Mouse (Mus musculus): ENCODE measurements around the gene Nop16. TPM values are rescaled to one million over a fixed set of nuclear protein-coding genes. Genes with fewer than 3 reads are reported as not detected.

The Nop16 gene
- polyA plus RNA-seq, 1 experiment from 2014 or later, result 91.5 TPM

GRCm38 (mm10) chr13:54570736-54571135, 19.2 kb downstream of the Nop16 start:
- no peaks in the 10 kb centered on the region for H3K9me3 ChIP-seq
- 78% methylated on average over 4 of the region's 4 CpGs for WGBS
- ATAC-seq (ENCODE audit: low FRiP score, low read depth), result no peak

GRCm38 (mm10) chr13:54569282-54569681, 20.6 kb downstream of the Nop16 start:
- Histone ChIP-seq H3K27ac (no peak overlapping the region), H3K9me3 (no peaks in the 10 kb centered on the region), H3K36me3 (no peaks in the 10 kb centered on the region), H3K4me1 (peaks cover 3% of the 10 kb centered on the region), H3K4me2 (replicated peaks) (no peak overlapping the region), H3K27me3 (peaks cover 4% of the 10 kb centered on the region; the same call in 1 of the 2 replicates), H3K4me3 (no peak overlapping the region), H3K9ac (no peak overlapping the region)
- WGBS, result 61% methylated on average over 1 of the region's 1 CpGs
- no peak for ATAC-seq (ENCODE audit: low FRiP score, low read depth)

More at GRCm38 (mm10) chr13:54570736-54571135, 19.2 kb downstream of the Nop16 start:
- Histone ChIP-seq H3K27me3 (peaks cover 4% of the 10 kb centered on the region; the same call in 1 of the 2 replicates), H3K4me1 (peaks cover 6% of the 10 kb centered on the region), H3K36me3 (no peaks in the 10 kb centered on the region), H3K4me3 (no peak overlapping the region), H3K27ac (no peak overlapping the region), H3K4me2 (replicated peaks) (no peak overlapping the region), H3K9ac (no peak overlapping the region)

DNA sequence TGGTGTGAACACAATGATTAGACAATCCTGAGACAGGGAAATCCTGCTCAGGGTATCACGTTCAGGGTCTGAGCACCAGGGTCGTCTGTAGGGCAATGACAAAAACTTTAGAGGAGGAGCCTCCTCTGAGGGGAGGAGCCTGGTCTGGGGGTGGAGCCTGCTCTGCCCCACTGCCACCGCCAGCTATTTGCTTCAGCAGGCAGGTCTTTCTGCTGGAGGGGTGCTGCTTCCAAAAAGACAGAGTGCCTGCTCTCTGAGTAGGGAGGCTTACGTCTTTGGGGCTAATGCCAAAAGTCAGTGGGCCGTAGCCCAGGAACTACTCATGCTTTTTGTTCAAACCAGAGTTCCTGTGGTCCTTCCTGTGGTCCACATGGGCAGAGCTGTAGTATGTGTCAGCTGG, 21.5 kb downstream of the Nop16 start:
- no peak overlapping the region for H3K27ac ChIP-seq
- no peak overlapping the region for H3K4me2 ChIP-seq (replicated peaks)
- peaks cover 10% of the 10 kb centered on the region for H3K4me1 ChIP-seq
- no peaks in the 10 kb centered on the region for H3K9me3 ChIP-seq
- no peak overlapping the region for H3K9ac ChIP-seq
- WGBS, result 42% methylated on average over 5 of the region's 5 CpGs
- H3K4me3 ChIP-seq, result no peak overlapping the region
- no peaks in the 10 kb centered on the region for H3K27me3 ChIP-seq
- H3K36me3 ChIP-seq, result 0 out of 2 replicates have a peak, but pooled peaks cover 2% of the 10 kb centered on the region
- ATAC-seq (ENCODE audit: low FRiP score, low read depth), result no peak

DNA sequence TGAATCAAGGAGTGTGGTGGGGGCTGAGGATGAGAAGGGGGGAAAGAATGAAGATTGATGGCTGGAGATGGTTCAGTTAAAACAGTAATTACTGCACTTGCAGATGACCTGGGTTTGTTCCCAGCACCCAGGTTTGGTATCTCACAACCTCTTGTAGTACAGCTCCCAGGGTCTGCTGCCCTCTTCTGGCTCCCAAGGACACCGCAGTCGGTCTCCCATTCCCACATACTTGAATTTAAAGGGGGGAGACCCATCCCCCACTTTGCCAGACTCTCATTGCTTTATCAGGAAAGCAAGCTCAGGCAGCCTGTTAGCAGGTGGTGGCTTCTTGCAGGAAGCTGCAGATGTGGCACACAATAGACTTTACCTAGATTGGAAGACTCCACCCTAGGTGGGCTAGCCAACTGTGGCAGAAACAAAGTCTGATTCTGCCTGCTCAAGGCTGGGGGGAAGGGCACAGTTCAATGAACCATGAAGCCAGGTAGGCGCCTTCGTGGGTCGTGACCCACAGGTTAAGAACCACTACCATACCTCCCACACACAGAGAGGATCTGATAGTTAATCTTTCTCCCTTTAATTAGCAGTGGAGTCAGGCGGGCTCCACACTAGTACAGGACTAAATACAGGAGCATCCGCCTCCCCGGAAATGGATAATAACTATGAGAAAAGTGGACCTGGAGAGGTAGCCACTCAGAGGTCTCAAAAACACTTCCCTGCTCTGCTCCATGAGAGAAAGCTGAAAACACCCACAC, 24.1 kb downstream of the Nop16 start:
- peak; percentile 54; the same call in 1 of the 2 replicates for ATAC-seq (ENCODE audit: low FRiP score, low read depth)

DNA sequence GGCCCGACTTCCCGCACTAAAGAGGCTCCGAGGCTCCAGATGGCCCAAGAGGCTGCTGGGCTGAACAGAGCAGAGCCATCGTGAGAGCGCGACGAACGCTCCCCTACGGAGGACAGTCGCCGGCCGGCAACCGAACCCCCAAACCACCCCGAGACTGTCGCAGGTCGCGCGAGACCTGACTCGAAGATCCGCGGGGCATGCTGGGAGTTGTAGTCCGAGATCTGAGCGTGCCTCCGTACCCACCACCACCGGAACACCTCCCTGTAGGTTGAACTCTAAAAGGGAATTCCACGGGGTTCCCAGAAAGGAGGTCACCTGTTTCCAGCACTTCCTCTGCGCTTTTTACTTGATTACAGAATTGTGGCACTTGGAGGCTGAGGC, 24.7 kb downstream of the Nop16 start, which contains the start of gene 4833439L19Rik:
4833439L19Rik (minus strand) TSS at position 235 of the 381 bp plus-strand sequence.
- H3K9me3 ChIP-seq, result no peaks in the 10 kb centered on the region
- peak; percentile 97 for ATAC-seq (ENCODE audit: low FRiP score, low read depth)
- peak within 1 kb of the TSS; percentile 91 for H3K9ac ChIP-seq
- H3K4me2 ChIP-seq (replicated peaks), result peak within 1 kb of the TSS; percentile 93
- H3K27me3 ChIP-seq, result no peaks in the 10 kb centered on the region
- H3K4me3 ChIP-seq, result peak within 1 kb of the TSS; percentile 77
- 0% methylated on average over 27 of the region's 27 CpGs for WGBS
- H3K4me1 ChIP-seq, result peaks cover 12% of the 10 kb centered on the region
- H3K36me3 ChIP-seq, result peaks cover 32% of the 10 kb centered on the region
- peak within 1 kb of the TSS; percentile 65 for H3K27ac ChIP-seq

More for the DNA sequence above, 24.1 kb downstream of the Nop16 start:
- peak overlapping the region; percentile 77 for H3K4me3 ChIP-seq
- no peaks in the 10 kb centered on the region for H3K9me3 ChIP-seq
- peaks cover 27% of the 10 kb centered on the region for H3K36me3 ChIP-seq
- H3K27me3 ChIP-seq, result no peaks in the 10 kb centered on the region
- WGBS, result 47% methylated on average over 8 of the region's 8 CpGs
- no peak overlapping the region for H3K27ac ChIP-seq
- peak overlapping the region; percentile 93 for H3K4me2 ChIP-seq (replicated peaks)
- peak overlapping the region; percentile 15; the same call in 1 of the 2 replicates for H3K9ac ChIP-seq
- H3K4me1 ChIP-seq, result peaks cover 12% of the 10 kb centered on the region

DNA sequence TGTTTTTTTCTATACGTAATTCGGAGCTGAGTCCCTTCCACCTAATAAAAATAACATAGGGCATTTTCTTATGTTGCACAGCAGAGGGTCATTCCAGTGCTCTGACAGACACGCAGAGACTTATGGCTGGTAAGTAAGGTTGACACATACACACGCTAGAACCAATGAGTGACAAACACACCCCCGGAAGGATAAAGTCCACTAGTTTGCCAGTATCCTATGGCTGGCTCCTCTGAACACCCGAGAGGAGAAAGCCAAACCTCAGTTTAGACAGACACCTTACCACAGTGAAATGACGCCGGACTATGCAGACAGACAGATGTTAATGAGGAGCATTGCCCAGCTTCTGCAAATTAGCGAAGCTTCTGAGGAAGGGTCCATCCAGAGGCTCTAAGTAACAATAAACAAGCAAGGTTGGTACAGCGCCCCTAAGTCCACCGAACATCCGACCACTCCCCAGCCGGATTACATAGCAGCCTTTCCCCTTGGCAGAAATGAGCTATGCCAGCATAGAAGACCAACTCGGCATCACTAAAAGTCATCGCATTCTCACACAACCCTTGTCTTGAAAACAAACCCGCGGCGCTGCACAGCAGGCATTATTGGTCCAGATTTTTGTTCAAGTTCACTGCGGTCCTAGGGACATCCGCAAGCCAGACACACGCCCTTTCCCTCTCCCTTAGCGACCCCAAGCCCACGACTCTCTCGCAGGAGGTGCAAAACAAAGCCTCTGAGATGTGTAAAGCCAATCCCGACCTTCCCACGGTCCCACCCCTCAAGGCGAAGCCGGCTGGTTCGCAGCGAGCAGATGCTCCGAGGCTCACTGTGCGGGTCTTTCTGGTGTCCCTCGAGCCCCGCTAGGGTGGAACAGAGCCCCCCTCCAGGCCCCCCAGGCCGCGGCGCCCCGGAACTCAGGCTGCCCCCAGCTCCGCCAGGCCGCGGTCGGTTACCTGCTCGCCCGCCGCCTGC, 25.4 kb downstream of the Nop16 start:
- peak; percentile 60 for ATAC-seq (ENCODE audit: low FRiP score, low read depth)
- Histone ChIP-seq H3K9me3 (no peaks in the 10 kb centered on the region), H3K9ac (peak overlapping the region; percentile 91), H3K4me3 (peak overlapping the region; percentile 77), H3K4me1 (peaks cover 12% of the 10 kb centered on the region), H3K27me3 (no peaks in the 10 kb centered on the region), H3K27ac (peak overlapping the region; percentile 65), H3K36me3 (peaks cover 39% of the 10 kb centered on the region), H3K4me2 (replicated peaks) (peak overlapping the region; percentile 93)
- 10% methylated on average over 45 of the region's 45 CpGs for WGBS

GRCm38 (mm10) chr13:54562562-54562961, 27.3 kb downstream of the Nop16 start:
- 81% methylated on average over 7 of the region's 7 CpGs for WGBS
- Histone ChIP-seq H3K27me3 (no peaks in the 10 kb centered on the region), H3K4me3 (no peak overlapping the region), H3K9me3 (no peaks in the 10 kb centered on the region), H3K4me2 (replicated peaks) (no peak overlapping the region), H3K36me3 (peaks cover 59% of the 10 kb centered on the region), H3K4me1 (peaks cover 12% of the 10 kb centered on the region), H3K9ac (no peak overlapping the region), H3K27ac (no peak overlapping the region)
- ATAC-seq (ENCODE audit: low FRiP score, low read depth), result no peak

- Histone ChIP-seq H3K9me3 (no peaks in the 10 kb centered on the region), H3K36me3 (peaks cover 78% of the 10 kb centered on the region), H3K4me1 (peaks cover 12% of the 10 kb centered on the region), H3K4me2 (replicated peaks) (no peak overlapping the region), H3K4me3 (no peak overlapping the region), H3K9ac (no peak overlapping the region), H3K27me3 (no peaks in the 10 kb centered on the region), H3K27ac (no peak overlapping the region)
- WGBS, result 89% methylated on average over 7 of the region's 7 CpGs
- no peak for ATAC-seq (ENCODE audit: low FRiP score, low read depth)
These were observed 29.3 kb downstream of the Nop16 start for GRCm38 (mm10) chr13:54560608-54561007.

DNA sequence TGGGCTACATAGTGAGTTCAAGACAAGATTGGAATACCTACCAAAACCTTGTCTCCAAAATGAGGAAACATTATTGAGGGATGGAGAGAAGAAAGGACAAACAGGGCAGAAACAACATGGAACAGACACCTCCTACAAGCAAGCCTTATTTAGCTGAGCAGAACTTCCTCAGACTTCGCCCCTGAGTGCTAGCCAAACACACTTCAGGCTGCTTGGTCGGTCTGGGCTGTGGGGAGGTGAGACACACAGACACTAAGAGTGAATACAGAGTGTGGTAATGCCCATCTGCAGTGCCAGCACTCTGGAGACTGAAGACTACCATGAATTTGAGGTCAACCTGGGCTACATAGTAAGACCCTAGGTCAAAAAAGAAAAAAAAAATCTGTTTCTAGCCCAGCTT, 30.2 kb downstream of the Nop16 start:
- Histone ChIP-seq H3K4me3 (no peak overlapping the region), H3K36me3 (peaks cover 86% of the 10 kb centered on the region), H3K27ac (no peak overlapping the region), H3K4me1 (peaks cover 12% of the 10 kb centered on the region), H3K9me3 (no peaks in the 10 kb centered on the region), H3K4me2 (replicated peaks) (no peak overlapping the region), H3K27me3 (no peaks in the 10 kb centered on the region), H3K9ac (no peak overlapping the region)
- 94% methylated on average over 2 of the region's 2 CpGs for WGBS
- no peak for ATAC-seq (ENCODE audit: low FRiP score, low read depth)

GRCm38 (mm10) chr13:54557652-54558051, 32.2 kb downstream of the Nop16 start:
- ATAC-seq (ENCODE audit: low FRiP score, low read depth), result no peak
- Histone ChIP-seq H3K9ac (no peak overlapping the region), H3K4me1 (no peaks in the 10 kb centered on the region), H3K27ac (no peak overlapping the region), H3K9me3 (no peaks in the 10 kb centered on the region), H3K4me2 (replicated peaks) (no peak overlapping the region), H3K27me3 (no peaks in the 10 kb centered on the region), H3K4me3 (no peak overlapping the region), H3K36me3 (peaks cover 95% of the 10 kb centered on the region)
- WGBS, result 97% methylated on average over 1 of the region's 1 CpGs

GRCm38 (mm10) chr13:54556796-54557195, 33.1 kb downstream of the Nop16 start:
- Histone ChIP-seq H3K4me3 (no peak overlapping the region), H3K9ac (no peak overlapping the region), H3K9me3 (no peaks in the 10 kb centered on the region), H3K36me3 (peaks cover 96% of the 10 kb centered on the region), H3K4me1 (no peaks in the 10 kb centered on the region), H3K27ac (no peak overlapping the region), H3K4me2 (replicated peaks) (no peak overlapping the region), H3K27me3 (no peaks in the 10 kb centered on the region)
- WGBS, result 89% methylated on average over 3 of the region's 3 CpGs
- no peak for ATAC-seq (ENCODE audit: low FRiP score, low read depth)

DNA sequence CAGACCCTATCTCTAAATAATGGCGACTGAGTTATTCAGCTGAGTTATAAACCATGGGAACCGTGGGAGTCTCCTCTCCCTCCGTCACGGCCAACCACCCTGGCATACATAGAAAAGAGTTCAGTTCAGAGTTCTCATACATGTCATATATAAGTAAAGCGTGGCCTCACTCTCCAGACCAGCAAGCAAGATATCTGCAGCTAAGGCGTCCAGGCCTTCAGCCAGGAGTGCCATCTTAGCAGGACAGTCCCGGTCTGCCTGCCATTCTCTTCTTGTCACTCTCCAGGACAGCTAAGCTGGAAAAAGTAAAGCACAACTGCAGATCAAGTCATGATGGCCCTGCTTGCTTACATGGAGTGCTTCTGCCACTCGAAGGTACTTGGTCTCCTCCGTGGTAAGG, 33.7 kb downstream of the Nop16 start:
- WGBS, result 94% methylated on average over 9 of the region's 9 CpGs
- Histone ChIP-seq H3K9ac (no peak overlapping the region), H3K27ac (no peak overlapping the region), H3K36me3 (peaks cover 96% of the 10 kb centered on the region), H3K4me1 (no peaks in the 10 kb centered on the region), H3K27me3 (no peaks in the 10 kb centered on the region), H3K9me3 (no peaks in the 10 kb centered on the region), H3K4me2 (replicated peaks) (no peak overlapping the region), H3K4me3 (no peak overlapping the region)
- ATAC-seq (ENCODE audit: low FRiP score, low read depth), result no peak

Data from limb, embryonic 13.5 days (tissue).